Mouse (Mus musculus) erythroblast, embryonic 14.5 days (primary cell): ENCODE measurements around the gene Agbl1.

ENCODE experiments used
- GATA1 ChIP-seq: IDR thresholded peaks from 2 replicates; pipeline ENCODE4 v1.6.1; 2012; ENCODE audit warnings: low read length, inconsistent platforms, mixed read lengths
- TAL1 ChIP-seq: IDR thresholded peaks from 3 replicates; pipeline ENCODE4 v1.6.1; 2012; ENCODE audit warnings: low read length, inconsistent platforms, mixed read lengths

DNA sequence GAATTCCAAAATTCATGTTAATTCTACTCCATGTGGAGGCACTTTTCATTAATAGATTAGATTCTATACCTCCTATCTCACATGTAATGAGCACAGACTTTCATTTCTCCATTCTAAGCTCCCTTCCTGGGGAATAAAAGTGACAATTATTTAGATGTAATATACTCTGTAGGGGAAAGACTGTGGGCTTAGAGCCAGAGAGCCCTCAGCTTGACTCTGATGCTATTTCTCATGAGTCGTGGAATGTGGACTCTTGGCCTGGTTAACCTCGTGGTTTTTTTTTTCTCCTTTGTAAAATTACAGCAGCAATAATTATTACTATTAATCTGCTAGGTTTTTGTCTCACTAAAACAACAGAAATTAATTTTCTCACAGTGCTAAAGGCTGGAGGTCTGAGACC, 96.4 kb downstream of the Agbl1 start:
- TF ChIP-seq TAL1 (no peak), GATA1 (no peak)
